Mouse (Mus musculus) E14TG2a.4 (cell line): ENCODE results near the gene Map4.
A peak's percentile ranks its signal among the peaks of the same experiment; 100 is the strongest.

Experiments
- H3K27me3 ChIP-seq: 2 replicates; pipeline ENCODE4 v1.6.1; 2014; ENCODE audit warnings: low read length, control low read depth; ENCODE audit not compliant: insufficient read depth
- H3K36me3 ChIP-seq: 2 replicates; pipeline ENCODE4 v1.6.1; 2014; ENCODE audit warnings: low read length, control low read depth; ENCODE audit not compliant: insufficient read depth
- H3K4me1 ChIP-seq: replicated peaks from 2 replicates; pipeline ENCODE4 v1.6.1; 2014; ENCODE audit warnings: low read depth, low read length, control low read depth
- H3K4me3 ChIP-seq: replicated peaks from 2 replicates; pipeline ENCODE4 v1.5.1; 2014; ENCODE audit warnings: mild to moderate bottlenecking, low read length
- H3K9me3 ChIP-seq: 2 replicates; pipeline ENCODE4 v1.6.1; 2014; ENCODE audit warnings: low read length, control low read depth
- CTCF ChIP-seq: conservative IDR thresholded peaks from 2 replicates; pipeline ENCODE4 v1.5.1; 2014; ENCODE audit warnings: low read length
- NANOG ChIP-seq: IDR thresholded peaks from 2 replicates; pipeline ENCODE4 v1.6.1; 2014; ENCODE audit warnings: borderline replicate concordance, low read length, mixed read lengths
- POU5F1 ChIP-seq: IDR thresholded peaks from 2 replicates; pipeline ENCODE4 v1.6.1; 2014; ENCODE audit warnings: low read length, borderline replicate concordance

Gene Map4

DNA sequence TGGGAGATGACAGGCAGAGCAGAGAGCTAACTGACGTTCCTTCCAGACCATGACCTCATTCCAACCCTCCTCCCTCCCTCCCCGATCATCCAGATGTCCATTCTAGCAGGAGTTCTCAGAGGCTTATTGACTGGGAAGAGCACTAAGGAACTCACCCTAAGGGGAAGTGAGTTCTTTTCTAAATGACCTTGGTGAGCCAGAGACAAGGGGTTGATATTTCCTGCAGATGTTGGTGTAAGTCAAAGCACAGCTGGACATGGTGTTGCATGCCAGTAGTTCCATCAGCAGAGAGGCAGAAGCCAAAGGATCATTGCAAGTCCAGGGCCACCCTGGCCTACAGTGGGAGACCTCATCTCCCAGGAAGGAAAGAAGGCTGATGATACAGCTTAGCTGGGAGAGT, 33.2 kb upstream of the Map4 start:
- H3K4me3 ChIP-seq: no peak overlapping the region
- H3K9me3 ChIP-seq: no peaks in the 10 kb centered on the region
- H3K27me3 ChIP-seq: no peaks in the 10 kb centered on the region
- peaks cover 97% of the 10 kb centered on the region for H3K4me1 ChIP-seq
- peaks cover 48% of the 10 kb centered on the region for H3K36me3 ChIP-seq
- TF ChIP-seq CTCF (no peak), POU5F1 (no peak), NANOG (no peak)

DNA sequence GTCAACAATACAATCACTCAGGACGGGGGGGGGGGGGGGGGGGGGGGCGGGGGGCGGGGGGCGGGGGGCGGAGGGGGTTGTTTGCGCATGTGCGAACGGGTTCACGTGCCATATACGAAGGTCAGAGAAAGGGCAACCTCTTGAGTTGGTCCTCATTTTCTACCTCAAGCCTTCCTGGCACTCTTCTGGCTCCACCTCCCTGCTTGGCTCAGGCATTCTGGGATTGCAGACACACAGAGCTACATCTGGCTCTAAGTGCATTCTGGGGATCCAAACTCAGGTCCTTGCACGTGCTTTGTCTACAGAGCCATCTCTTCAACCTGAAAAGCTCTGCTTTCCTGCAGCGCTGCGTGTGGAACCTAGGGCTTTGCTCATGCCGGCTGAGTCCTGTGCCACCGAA, 31.9 kb upstream of the Map4 start:
- Histone ChIP-seq H3K27me3 (no peaks in the 10 kb centered on the region), H3K4me1 (peaks cover 89% of the 10 kb centered on the region), H3K9me3 (no peaks in the 10 kb centered on the region), H3K36me3 (peaks cover 35% of the 10 kb centered on the region), H3K4me3 (peak overlapping the region; percentile 73)
- TF ChIP-seq POU5F1 (no peak), NANOG (no peak), CTCF (no peak)

DNA sequence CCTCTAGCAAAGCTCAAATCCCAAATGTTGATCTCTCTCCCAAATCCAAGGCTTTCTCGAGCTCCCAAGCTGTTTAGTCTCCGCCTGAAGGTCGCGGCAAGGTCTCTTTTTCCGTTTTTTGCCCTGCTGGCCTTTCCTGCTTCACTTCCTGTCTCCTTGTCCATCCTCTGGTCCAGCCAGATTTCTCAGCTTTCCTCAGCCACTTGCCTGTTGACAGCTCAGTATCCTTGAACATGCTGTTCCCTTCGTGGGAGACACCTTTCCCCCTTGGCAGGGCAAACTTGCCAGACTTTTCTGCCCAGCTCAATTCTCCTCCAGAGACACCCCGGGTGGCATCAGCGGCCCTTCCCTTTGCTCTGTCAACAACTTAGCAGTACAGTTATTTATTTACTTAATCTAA, 31.5 kb upstream of the Map4 start:
- Histone ChIP-seq H3K4me1 (peaks cover 86% of the 10 kb centered on the region), H3K9me3 (no peaks in the 10 kb centered on the region), H3K4me3 (peak overlapping the region; percentile 73), H3K27me3 (no peaks in the 10 kb centered on the region), H3K36me3 (peaks cover 32% of the 10 kb centered on the region)
- TF ChIP-seq CTCF (no peak), POU5F1 (no peak), NANOG (no peak)

DNA sequence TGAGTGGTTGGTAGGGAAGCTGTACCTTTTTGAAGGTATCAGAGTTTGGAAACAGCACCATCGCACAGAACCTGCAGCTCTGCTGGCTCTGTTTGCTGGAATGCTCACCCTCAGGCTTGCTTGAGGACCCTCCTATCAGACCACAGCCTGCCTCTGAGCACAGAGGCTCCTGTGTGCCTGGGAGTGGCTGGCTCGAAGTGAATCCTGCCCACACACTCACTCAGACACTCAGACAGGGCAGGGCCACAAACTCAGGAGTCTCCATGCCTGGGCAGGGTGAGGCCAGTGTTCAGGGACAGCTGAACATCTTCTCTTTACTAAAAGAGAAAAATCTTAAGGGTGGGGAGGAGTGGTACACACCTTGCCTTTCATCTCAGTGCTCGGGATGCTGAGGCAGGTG, 30.7 kb upstream of the Map4 start:
- Histone ChIP-seq H3K36me3 (peaks cover 25% of the 10 kb centered on the region), H3K27me3 (no peaks in the 10 kb centered on the region), H3K9me3 (no peaks in the 10 kb centered on the region), H3K4me3 (peak overlapping the region; percentile 73), H3K4me1 (peaks cover 86% of the 10 kb centered on the region)
- TF ChIP-seq CTCF: no peak
- TF ChIP-seq POU5F1: no peak
- TF ChIP-seq NANOG: no peak

DNA sequence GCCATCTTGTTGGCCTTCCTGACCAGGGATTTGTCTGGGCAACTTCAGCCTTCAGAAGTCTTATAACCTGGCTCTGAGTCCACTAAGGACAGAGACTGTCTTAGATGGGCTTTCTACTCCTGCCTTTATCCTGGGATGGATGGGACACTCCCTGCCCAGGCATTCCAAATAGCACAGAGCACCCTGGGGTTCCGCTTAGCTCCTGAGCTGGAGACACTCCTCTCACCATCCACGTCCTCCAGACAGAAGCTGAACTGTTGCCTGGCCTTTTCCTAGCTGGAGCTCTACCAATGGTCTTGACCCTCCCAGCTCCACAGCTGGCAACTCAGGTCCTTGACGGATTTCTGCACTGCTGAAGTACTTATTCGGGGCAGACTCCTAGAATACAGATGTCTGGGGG, 29.0 kb upstream of the Map4 start:
- no peaks in the 10 kb centered on the region for H3K9me3 ChIP-seq
- peaks cover 10% of the 10 kb centered on the region for H3K36me3 ChIP-seq
- H3K4me3 ChIP-seq: peak overlapping the region; percentile 30
- TF ChIP-seq POU5F1 (no peak), CTCF (no peak), NANOG (no peak)
- H3K4me1 ChIP-seq: peaks cover 84% of the 10 kb centered on the region
- H3K27me3 ChIP-seq: no peaks in the 10 kb centered on the region

DNA sequence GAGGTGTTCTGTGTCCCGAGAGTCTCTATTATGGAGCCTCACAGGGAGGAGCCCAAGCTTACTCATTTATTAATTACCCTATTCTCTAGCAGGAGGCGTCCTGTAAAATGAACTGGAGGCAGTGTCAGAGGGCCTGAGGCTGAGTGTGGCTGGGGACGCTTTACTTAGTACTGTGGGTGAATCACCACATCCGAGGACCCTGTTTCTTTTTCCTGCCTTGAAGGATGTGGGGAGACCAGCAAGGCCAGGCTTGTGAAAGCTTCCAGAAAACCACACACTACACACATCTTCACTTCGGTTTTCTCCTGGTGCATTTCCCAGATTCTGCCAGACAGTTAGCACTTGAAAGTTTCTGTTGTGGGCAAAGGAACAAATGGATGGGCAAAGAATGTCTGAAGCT, 28.5 kb upstream of the Map4 start:
- Histone ChIP-seq H3K27me3 (no peaks in the 10 kb centered on the region), H3K9me3 (no peaks in the 10 kb centered on the region), H3K36me3 (peaks cover 5% of the 10 kb centered on the region; the same call in 1 of the 2 replicates), H3K4me3 (0 out of 2 replicates have a peak overlapping the region, but pooled peaks have one; percentile 30), H3K4me1 (peaks cover 84% of the 10 kb centered on the region)
- TF ChIP-seq CTCF (no peak), POU5F1 (no peak), NANOG (no peak)

DNA sequence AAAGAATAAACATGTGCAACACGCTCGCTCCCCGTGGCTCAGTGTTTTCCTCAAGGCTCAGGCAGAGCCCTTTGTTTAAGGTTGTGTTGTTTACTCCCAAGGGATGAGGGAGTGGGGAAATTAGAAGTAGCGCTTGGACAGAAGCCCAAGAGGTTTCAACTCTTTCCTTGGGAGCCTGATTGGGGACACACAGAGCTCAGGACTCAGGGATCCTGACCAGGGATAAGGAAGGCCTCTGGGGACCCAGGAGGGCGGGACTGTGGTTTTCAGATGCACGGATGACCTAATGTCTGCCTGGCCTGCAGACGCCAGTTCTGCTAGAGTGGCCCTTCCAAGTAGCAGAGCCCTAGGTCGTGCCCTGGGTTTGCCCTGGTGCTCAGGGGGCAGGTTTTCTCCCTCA, 24.0 kb upstream of the Map4 start:
- H3K27me3 ChIP-seq: no peaks in the 10 kb centered on the region
- TF ChIP-seq NANOG: no peak
- no peak for TF ChIP-seq CTCF
- TF ChIP-seq POU5F1: no peak
- peaks cover 81% of the 10 kb centered on the region for H3K4me1 ChIP-seq
- H3K36me3 ChIP-seq: no peaks in the 10 kb centered on the region
- no peaks in the 10 kb centered on the region for H3K9me3 ChIP-seq
- H3K4me3 ChIP-seq: peak overlapping the region; percentile 30

DNA sequence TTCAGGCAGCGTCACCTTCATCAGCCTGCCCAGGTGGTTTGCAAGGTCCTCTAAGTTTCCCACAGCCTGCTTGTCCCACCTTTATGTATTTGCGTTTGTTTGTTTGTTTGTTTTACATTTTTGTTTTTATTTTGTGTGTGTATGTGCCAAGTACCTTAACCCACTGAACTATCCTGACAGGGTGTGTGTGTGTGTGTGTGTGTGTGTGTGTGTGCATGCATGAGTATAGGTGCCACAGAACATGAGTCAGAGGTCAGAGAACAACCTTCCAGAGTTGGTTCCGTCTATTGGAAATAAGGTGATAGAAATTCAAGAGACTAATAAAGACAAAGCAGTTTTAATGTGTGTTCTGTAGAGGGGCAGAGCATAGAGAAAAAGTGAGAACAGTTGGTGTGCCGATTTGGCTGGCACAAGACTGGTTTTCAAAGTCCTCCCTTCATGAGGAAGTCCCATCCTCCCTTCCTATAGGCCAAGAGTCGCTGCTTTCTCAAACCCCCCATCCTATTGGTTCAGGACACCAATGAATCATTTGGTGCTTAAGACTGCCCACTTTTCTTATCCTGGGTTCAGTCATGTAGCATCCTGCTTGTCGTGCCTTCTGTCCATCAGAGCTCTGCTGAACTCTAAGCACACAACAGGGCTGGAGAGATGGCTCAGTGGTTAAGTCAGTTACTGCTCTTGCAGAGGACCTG, 23.3 kb upstream of the Map4 start:
- Histone ChIP-seq H3K9me3 (no peaks in the 10 kb centered on the region), H3K36me3 (no peaks in the 10 kb centered on the region), H3K27me3 (no peaks in the 10 kb centered on the region), H3K4me1 (peaks cover 81% of the 10 kb centered on the region), H3K4me3 (peak overlapping the region; percentile 30; the same call in 1 of the 2 replicates)
- no peak for TF ChIP-seq CTCF

DNA sequence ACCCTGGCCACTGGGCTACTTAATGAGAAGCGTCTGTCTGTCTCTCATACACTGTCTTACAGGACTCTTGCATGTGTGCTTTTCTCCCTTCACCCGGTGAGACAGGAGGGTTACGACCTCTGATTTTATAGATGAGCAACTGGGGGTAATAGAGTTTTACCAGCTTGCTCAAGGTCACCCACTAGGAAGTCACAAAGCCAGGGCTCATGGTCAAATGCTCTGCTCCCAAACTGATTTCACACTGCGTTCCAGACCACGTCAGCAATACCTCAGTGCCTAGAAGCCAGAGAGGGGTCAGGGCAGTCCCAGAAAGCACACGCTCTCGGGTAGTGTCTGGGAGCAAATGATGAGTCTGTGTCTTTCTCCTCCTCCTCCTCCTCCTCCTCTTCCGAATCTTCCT, 22.2 kb upstream of the Map4 start:
- Histone ChIP-seq H3K4me1 (peaks cover 85% of the 10 kb centered on the region), H3K4me3 (no peak overlapping the region), H3K27me3 (no peaks in the 10 kb centered on the region), H3K9me3 (no peaks in the 10 kb centered on the region), H3K36me3 (no peaks in the 10 kb centered on the region)
- no peak for TF ChIP-seq CTCF
- TF ChIP-seq NANOG: no peak
- no peak for TF ChIP-seq POU5F1
